Mouse (Mus musculus): ENCODE results near the gene Me1.

GRCm38 (mm10) chr9:86708921-86709320 is 13.2 kb upstream of the Me1 start:
- TF ChIP-seq CTCF (IDR thresholded peaks at IDR 0.05), result no peak
- no peak for TF ChIP-seq EP300 (IDR thresholded peaks at IDR 0.05)

Data from lung, postnatal 0 days (tissue).